Mouse (Mus musculus) MEL (cell line): ENCODE measurements around the gene Ppfibp1.

Experiments
- MAX ChIP-seq: IDR thresholded peaks from 2 replicates; pipeline ENCODE4 v1.6.1; 2011; ENCODE audit warnings: low read length, improper control_type of control experiment
- POLR2A ChIP-seq, 2 experiments: IDR thresholded peaks; 2 replicates each; pipeline ENCODE4 v1.6.1; 2011 to 2012; ENCODE audit warnings: low read length in 2 of 2, mild to moderate bottlenecking in 2 of 2, control low read depth in 1 of 2, improper control_type of control experiment in 1 of 2, low read depth in 1 of 2, moderate library complexity in 1 of 2; ENCODE audit not compliant: control insufficient read depth in 1 of 2, insufficient read depth in 1 of 2, poor library complexity in 1 of 2

- TF ChIP-seq POLR2A (IDR thresholded peaks at IDR 0.05; ENCODE audit: control insufficient read depth in 1 of 2, insufficient read depth in 1 of 2, low read depth in 1 of 2, low read length in 2 of 2, poor library complexity in 1 of 2) (no peak), MAX (no peak)
Observed at GRCm38 (mm10) chr6:146906000-146906786, 17.9 kb downstream of the Ppfibp1 start.
